In the genomic region with DNA sequence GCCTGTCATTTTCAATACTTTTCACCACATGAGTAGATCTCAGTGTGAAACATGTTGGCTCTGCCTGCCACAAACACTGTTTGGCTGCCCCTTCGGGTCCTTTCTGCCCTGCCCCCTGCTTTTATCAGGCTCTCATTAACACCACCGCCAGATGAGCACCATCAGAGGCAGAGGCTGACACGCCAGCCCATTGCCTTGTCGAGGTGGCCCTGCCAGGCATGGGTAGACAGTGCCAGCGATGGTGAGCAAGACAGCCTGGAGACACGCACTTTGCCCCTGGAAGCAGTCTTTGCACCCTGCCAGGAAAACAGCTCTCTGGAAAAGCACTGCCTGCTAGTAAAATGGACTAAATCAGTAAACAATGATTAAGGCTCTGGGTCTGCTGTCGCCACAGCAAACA, we compare ENCODE assay signal across 8 mouse cellular contexts.
A peak's percentile ranks its signal among the peaks of the same experiment; 100 is the strongest.
DNase-seq lines count a peak whose midpoint lies in the region; ATAC-seq and TF ChIP-seq lines count a peak whose summit lies in the region.

No protein-coding gene starts in this region.

- H3K27ac ChIP-seq in hindbrain, embryonic 10.5 days, result peak overlapping the region; percentile 62
- H3K27ac ChIP-seq in hindbrain, embryonic 11.5 days (ENCODE audit: low read depth, low read length), result no peak overlapping the region
- no peak overlapping the region for H3K27ac ChIP-seq in forebrain, embryonic 15.5 days (replicated peaks)
- H3K27ac ChIP-seq in kidney, adult 2 months (ENCODE audit: insufficient read depth, low read depth, low read length), result peak overlapping the region; percentile 69

- H3K4me1 ChIP-seq in hindbrain, embryonic 10.5 days (replicated peaks), result peaks cover 13% of the 10 kb centered on the region
- H3K4me1 ChIP-seq in hindbrain, embryonic 11.5 days (replicated peaks; ENCODE audit: control insufficient read depth, insufficient read depth, low read length), result no peaks in the 10 kb centered on the region
- peaks cover 11% of the 10 kb centered on the region for H3K4me1 ChIP-seq in forebrain, embryonic 15.5 days
- peaks cover 16% of the 10 kb centered on the region for H3K4me1 ChIP-seq in kidney, adult 2 months (ENCODE audit: control insufficient read depth, insufficient read depth, low read length)

- DNase-seq in hindbrain, embryonic 10.5 days (ENCODE audit: low spot score), result peak; percentile 11
- no peak for DNase-seq in hindbrain, embryonic 11.5 days (ENCODE audit: low spot score)
- peak; percentile 91 for DNase-seq in kidney, adult 2 months
- peak; percentile 78 for DNase-seq in lung, postnatal 10 days
- DNase-seq in MN1 (ENCODE audit: low spot score), result no peak
- DNase-seq in frontal cortex, adult 2 months (ENCODE audit: extremely low spot score in 1 of 2, low spot score in 1 of 2), result no peak
- DNase-seq in right cerebral cortex, adult 18-20 months, result no peak

- ATAC-seq in hindbrain, embryonic 11.5 days (ENCODE audit: low FRiP score), result no peak
- ATAC-seq in forebrain, embryonic 15.5 days (replicated peaks), result peak; percentile 83

- no peak overlapping the region for H3K4me2 ChIP-seq in hindbrain, embryonic 11.5 days (replicated peaks; ENCODE audit: low read depth, low read length)
- peak overlapping the region; percentile 32 for H3K4me2 ChIP-seq in forebrain, embryonic 15.5 days (replicated peaks)

- no peaks in the 10 kb centered on the region for H3K36me3 ChIP-seq in hindbrain, embryonic 10.5 days
- H3K36me3 ChIP-seq in hindbrain, embryonic 11.5 days (ENCODE audit: control insufficient read depth, insufficient read depth, low read length), result no peaks in the 10 kb centered on the region
- no peaks in the 10 kb centered on the region for H3K36me3 ChIP-seq in forebrain, embryonic 15.5 days
- no peaks in the 10 kb centered on the region for H3K36me3 ChIP-seq in kidney, adult 2 months (ENCODE audit: control insufficient read depth, insufficient read depth, low read length)

- no peak overlapping the region for H3K9ac ChIP-seq in hindbrain, embryonic 11.5 days (ENCODE audit: low read depth, low read length)
- no peak overlapping the region; the same call in 1 of the 2 replicates for H3K9ac ChIP-seq in forebrain, embryonic 15.5 days (replicated peaks)

- no peak for TF ChIP-seq CTCF in kidney, adult 2 months (conservative IDR thresholded peaks at IDR 0.05; ENCODE audit: insufficient read depth, insufficient read length, low read depth, low read length)

- H3K4me3 ChIP-seq in hindbrain, embryonic 10.5 days, result no peak overlapping the region
- H3K4me3 ChIP-seq in hindbrain, embryonic 11.5 days (ENCODE audit: low read depth, low read length), result no peak overlapping the region
- no peak overlapping the region for H3K4me3 ChIP-seq in forebrain, embryonic 15.5 days
- no peak overlapping the region for H3K4me3 ChIP-seq in kidney, adult 2 months (ENCODE audit: insufficient read depth, low read depth, low read length)

- H3K9me3 ChIP-seq in hindbrain, embryonic 10.5 days, result no peaks in the 10 kb centered on the region
- H3K9me3 ChIP-seq in hindbrain, embryonic 11.5 days (ENCODE audit: control insufficient read depth, low read length), result no peaks in the 10 kb centered on the region
- no peaks in the 10 kb centered on the region for H3K9me3 ChIP-seq in forebrain, embryonic 15.5 days

- H3K27me3 ChIP-seq in hindbrain, embryonic 10.5 days (ENCODE audit: insufficient read depth, poor library complexity, severe bottlenecking), result no peaks in the 10 kb centered on the region
- H3K27me3 ChIP-seq in hindbrain, embryonic 11.5 days (ENCODE audit: control insufficient read depth, insufficient read depth, low read length), result no peaks in the 10 kb centered on the region
- H3K27me3 ChIP-seq in forebrain, embryonic 15.5 days, result no peaks in the 10 kb centered on the region
- H3K27me3 ChIP-seq in kidney, adult 2 months (replicated peaks; ENCODE audit: control insufficient read depth, insufficient read depth, low read length), result no peaks in the 10 kb centered on the region

- TF ChIP-seq POLR2A in kidney, adult 2 months (IDR thresholded peaks at IDR 0.05; ENCODE audit: low read depth, low read length), result no peak

- 23% methylated on average over 7 of the region's 7 CpGs for WGBS in hindbrain, embryonic 10.5 days
- 37% methylated on average over 7 of the region's 7 CpGs for WGBS in hindbrain, embryonic 11.5 days
- WGBS in forebrain, embryonic 15.5 days, result 14% methylated on average over 7 of the region's 7 CpGs
- 35% methylated on average over 7 of the region's 7 CpGs for WGBS in kidney, adult 2 months

Comparison
In these comparisons a context has a peak if more than half of its experiments do, and no peak if none do; other contexts are left out.
1. DNase-seq: peak in hindbrain, embryonic 10.5 days (single experiment), kidney, adult 2 months (single experiment) and lung, postnatal 10 days (single experiment); none in hindbrain, embryonic 11.5 days (single experiment), MN1 (single experiment), frontal cortex, adult 2 months (0 of 2) and right cerebral cortex, adult 18-20 months (single experiment).
2. H3K27ac ChIP-seq: peak in hindbrain, embryonic 10.5 days (single experiment) and kidney, adult 2 months (single experiment); none in hindbrain, embryonic 11.5 days (single experiment) and forebrain, embryonic 15.5 days (single experiment).